Mouse (Mus musculus): ENCODE measurements around the gene Slc6a8.

DNA sequence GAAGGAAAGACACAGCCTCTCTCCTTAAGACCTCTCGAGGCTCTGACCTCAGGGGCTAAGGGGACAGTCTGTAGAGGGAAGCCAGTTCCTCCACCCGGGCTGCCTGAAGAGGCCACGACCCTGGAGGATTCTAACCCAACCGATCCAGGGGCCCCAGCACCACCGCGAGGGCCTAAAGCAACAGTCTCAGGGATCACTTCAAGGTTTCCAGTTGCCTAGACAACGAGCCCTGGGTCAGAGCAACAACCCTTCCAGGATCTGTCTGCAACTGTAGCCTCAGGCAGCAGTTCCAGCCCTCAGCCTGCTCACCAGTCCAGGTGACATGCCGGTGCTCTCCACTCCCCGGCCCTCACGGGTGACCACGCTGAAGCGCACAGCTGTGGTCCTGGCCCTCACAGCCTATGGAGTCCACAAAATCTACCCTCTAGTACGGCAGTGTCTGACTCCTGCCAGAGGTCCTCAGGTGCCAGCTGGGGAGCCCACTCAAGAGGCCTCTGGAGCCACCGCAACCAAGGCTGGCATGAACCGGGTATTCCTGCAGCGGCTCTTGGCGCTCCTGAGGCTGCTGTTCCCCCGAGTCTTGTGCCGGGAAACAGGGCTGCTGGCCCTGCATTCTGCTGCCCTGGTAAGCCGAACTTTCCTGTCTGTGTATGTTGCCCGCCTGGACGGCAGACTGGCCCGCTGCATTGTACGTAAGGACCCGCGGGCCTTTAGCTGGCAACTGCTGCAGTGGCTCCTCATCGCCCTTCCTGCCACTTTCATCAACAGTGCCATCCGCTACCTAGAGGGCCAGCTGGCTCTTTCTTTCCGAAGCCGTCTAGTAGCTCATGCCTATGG is 44.0 kb downstream of the Slc6a8 start:
- TF ChIP-seq CTCF (IDR thresholded peaks at IDR 0.05; ENCODE audit: low read depth, low read length) (no peak), GATA1 (IDR thresholded peaks at IDR 0.05; ENCODE audit: borderline replicate concordance, low read length) (no peak), TAL1 (conservative IDR thresholded peaks at IDR 0.05; ENCODE audit: low read depth, low read length) (no peak), GATA2 (IDR thresholded peaks at IDR 0.05; ENCODE audit: borderline replicate concordance, low read depth, low read length) (no peak)
